In genomic region chr3:138222952-138223351, GRCm38 (mm10) we compare ENCODE assay signal across 9 mouse cellular contexts. TPM values are rescaled to one million over a fixed set of nuclear protein-coding genes. Genes with fewer than 3 reads are reported as not detected.
A peak's percentile ranks its signal among the peaks of the same experiment; 100 is the strongest.
DNase-seq lines count a peak whose midpoint lies in the region; ATAC-seq and TF ChIP-seq lines count a peak whose summit lies in the region.
"Had no signal": no experiment of that assay in that cellular context is flagged by ENCODE, and none has a peak within 500 bp of the region (broad histone marks: within the 10 kb centered on the region; RNA-seq: fewer than 3 reads in every experiment).

No protein-coding gene starts in this region.

- no peak overlapping the region for H3K27ac ChIP-seq in kidney, postnatal 0 days
- no peak overlapping the region for H3K27ac ChIP-seq in liver, embryonic 14.5 days

- no peaks in the 10 kb centered on the region for H3K9me3 ChIP-seq in kidney, postnatal 0 days (replicated peaks; ENCODE audit: low read length)
- H3K9me3 ChIP-seq in liver, embryonic 14.5 days (ENCODE audit: control insufficient read depth, low read length), result no peaks in the 10 kb centered on the region

- H3K4me3 ChIP-seq in kidney, postnatal 0 days (replicated peaks; ENCODE audit: low read depth, low read length), result no peak overlapping the region
- no peak overlapping the region for H3K4me3 ChIP-seq in liver, embryonic 14.5 days (ENCODE audit: insufficient read depth in 1 of 2, low read depth in 2 of 2, low read length in 2 of 2)

- H3K9ac ChIP-seq in kidney, postnatal 0 days (ENCODE audit: low read depth, low read length), result no peak overlapping the region
- H3K9ac ChIP-seq in liver, embryonic 14.5 days (replicated peaks), result no peak overlapping the region

- no peaks in the 10 kb centered on the region for H3K4me1 ChIP-seq in kidney, postnatal 0 days (replicated peaks; ENCODE audit: insufficient read depth, low read length)
- peaks cover 0 to 9% of the 10 kb centered on the region in 2 experiments; a peak in 2 of 4 replicates for H3K4me1 ChIP-seq in liver, embryonic 14.5 days (replicated peaks; ENCODE audit: control insufficient read depth in 2 of 2, insufficient read depth in 2 of 2, low read length in 1 of 2)

- 56% methylated on average over 5 of the region's 5 CpGs for WGBS in kidney, postnatal 0 days
- WGBS in liver, embryonic 14.5 days (ENCODE audit: insufficient replicate concordance), result 38% methylated on average over 5 of the region's 5 CpGs

- TF ChIP-seq CTCF in kidney, postnatal 0 days (IDR thresholded peaks at IDR 0.05; ENCODE audit: low read depth), result peak; percentile 88
- peak; percentile 62 for TF ChIP-seq CTCF in liver, embryonic 14.5 days (IDR thresholded peaks at IDR 0.05; ENCODE audit: low read depth)

- no peak overlapping the region for H3K4me2 ChIP-seq in kidney, postnatal 0 days (ENCODE audit: low read length)
- no peak overlapping the region for H3K4me2 ChIP-seq in liver, embryonic 14.5 days (ENCODE audit: low read depth)

- peak; percentile 77 for DNase-seq in CD4-positive helper T cell, adult 2 months (ENCODE audit: low read depth, low spot score)
- DNase-seq in MN1 (ENCODE audit: low spot score), result peak; percentile 45
- peak; percentile 85 to 87 for DNase-seq in cerebellum, postnatal 14 days
- peak; percentile 50 to 65 for DNase-seq in heart, adult 9 months (ENCODE audit: low spot score in 2 of 2)
- DNase-seq in kidney, postnatal 0 days (ENCODE audit: low spot score), result peak; percentile 89
- peak; percentile 24 to 37 (median 30) for DNase-seq in liver, embryonic 14.5 days (ENCODE audit: low read depth in 3 of 3, low spot score in 3 of 3)
- peak; percentile 40 for DNase-seq in retina, adult 2 months (ENCODE audit: low read depth, low spot score)

- H3K36me3 ChIP-seq in kidney, postnatal 0 days (ENCODE audit: insufficient read depth, low read length), result no peaks in the 10 kb centered on the region
- H3K36me3 ChIP-seq in liver, embryonic 14.5 days (replicated peaks; ENCODE audit: control insufficient read depth, insufficient read depth, low read depth), result no peaks in the 10 kb centered on the region

- ATAC-seq in kidney, postnatal 0 days (replicated peaks; ENCODE audit: low FRiP score, low read depth), result peak; percentile 72; the same call in 1 of the 2 replicates
- ATAC-seq in liver, embryonic 14.5 days (ENCODE audit: insufficient read depth), result peak; percentile 55; the same call in 1 of the 2 replicates
- no peak for ATAC-seq in erythroid progenitor cell, adult 5-6 weeks (replicated peaks; ENCODE audit: low FRiP score, poor library complexity, severe bottlenecking)

- no peak for TF ChIP-seq EP300 in liver, embryonic 14.5 days (IDR thresholded peaks at IDR 0.05; ENCODE audit: low read depth)

- no peaks in the 10 kb centered on the region for H3K27me3 ChIP-seq in kidney, postnatal 0 days (ENCODE audit: insufficient read depth, low read length)
- no peaks in the 10 kb centered on the region for H3K27me3 ChIP-seq in liver, embryonic 14.5 days (ENCODE audit: control insufficient read depth, insufficient read depth, low read length)

RNA-seq across cellular contexts. Expression of gene Adh7, which starts 5.4 kb away (rescaled TPM):
- 0.55 and 0.88 TPM in 2 replicates for polyA plus RNA-seq in kidney, postnatal 0 days (2015; fragmentation: Nextera tagmentation; extraction: Ambion mirVana)
- 0.04 and 0.07 TPM in 2 replicates for polyA plus RNA-seq in liver, embryonic 14.5 days (2012; rRNA removed)
- polyA plus RNA-seq in liver, embryonic 14.5 days (2014; fragmentation: Nextera tagmentation; extraction: Ambion mirVana), result 0.39 and 0.42 TPM in 2 replicates
- total RNA-seq in erythroid progenitor cell, adult 5-6 weeks (2015; ENCODE audit: low replicate concordance), result not detected in 2 replicates
- total RNA-seq in erythroid progenitor cell, adult 5-6 weeks (2017; ENCODE audit: low replicate concordance), result not detected in 2 replicates
- polyA plus RNA-seq: heart, embryonic 14.5 days had no signal

RNA-seq across cellular contexts. Expression of gene 4930579F01Rik, which starts 29.3 kb away (rescaled TPM):
- polyA plus RNA-seq in kidney, postnatal 0 days (2015; fragmentation: Nextera tagmentation; extraction: Ambion mirVana), result 0.14 and 0.40 TPM in 2 replicates
- not detected in 2 replicates for polyA plus RNA-seq in liver, embryonic 14.5 days (2012; rRNA removed)
- not detected in 2 replicates for polyA plus RNA-seq in liver, embryonic 14.5 days (2014; fragmentation: Nextera tagmentation; extraction: Ambion mirVana)
- not detected in 2 replicates for total RNA-seq in erythroid progenitor cell, adult 5-6 weeks (2015; ENCODE audit: low replicate concordance)
- total RNA-seq in erythroid progenitor cell, adult 5-6 weeks (2017; ENCODE audit: low replicate concordance), result not detected in 2 replicates
- polyA plus RNA-seq: heart, embryonic 14.5 days had no signal

RNA-seq across cellular contexts. Expression of gene Adh1, which starts 37.8 kb away (rescaled TPM):
- 147 and 160 TPM in 2 replicates for polyA plus RNA-seq in kidney, postnatal 0 days (2015; fragmentation: Nextera tagmentation; extraction: Ambion mirVana)
- 3.8 and 4.0 TPM in 2 replicates for polyA plus RNA-seq in liver, embryonic 14.5 days (2012; rRNA removed)
- polyA plus RNA-seq in liver, embryonic 14.5 days (2014; fragmentation: Nextera tagmentation; extraction: Ambion mirVana), result 8.4 and 10.6 TPM in 2 replicates
- not detected in 2 replicates for total RNA-seq in erythroid progenitor cell, adult 5-6 weeks (2015; ENCODE audit: low replicate concordance)
- total RNA-seq in erythroid progenitor cell, adult 5-6 weeks (2017; ENCODE audit: low replicate concordance), result 1.7 TPM in 1 of 2 replicates, not detected in the other

Comparison
In these comparisons a context has a peak if more than half of its experiments do, and no peak if none do; other contexts are left out.
1. DNase-seq: peak in every context shown above with its lines; median percentile 89 in kidney, postnatal 0 days; 86 in cerebellum, postnatal 14 days; 77 in CD4-positive helper T cell, adult 2 months; 58 in heart, adult 9 months; 45 in MN1; 40 in retina, adult 2 months; 30 in liver, embryonic 14.5 days.
2. RNA of gene Adh1, which starts 37.8 kb away (polyA plus RNA-seq): 147 to 160 TPM in kidney, postnatal 0 days; 3.8 to 10.6 TPM in liver, embryonic 14.5 days; every median in the first group is over 10 times any median in the second.